29 mouse cellular contexts compared by ENCODE assay signal in genomic region chr8:125212619-125213167, GRCm38 (mm10).
DNase-seq lines count a peak whose midpoint lies in the region; ATAC-seq and TF ChIP-seq lines count a peak whose summit lies in the region.
"Had no signal": no experiment of that assay in that cellular context is flagged by ENCODE, and none has a peak within 500 bp of the region (broad histone marks: within the 10 kb centered on the region; RNA-seq: fewer than 3 reads in every experiment).

No protein-coding gene starts in this region.

- no peak overlapping the region for H3K4me3 ChIP-seq in forebrain, embryonic 10.5 days
- H3K4me3 ChIP-seq in forebrain, postnatal 0 days (ENCODE audit: low read depth, low read length) = no peak overlapping the region
- no peak overlapping the region for H3K4me3 ChIP-seq in heart, embryonic 11.5 days (ENCODE audit: low read depth, low read length)
- H3K4me3 ChIP-seq: embryonic facial prominence, embryonic 10.5 days; embryonic facial prominence, embryonic 13.5 days; erythroblast, embryonic 14.5 days; forebrain, embryonic 13.5 days; heart, embryonic 13.5 days had no signal

- no peaks in the 10 kb centered on the region for H3K9me3 ChIP-seq in forebrain, embryonic 10.5 days
- H3K9me3 ChIP-seq in forebrain, postnatal 0 days (ENCODE audit: low read length) = no peaks in the 10 kb centered on the region
- H3K9me3 ChIP-seq in heart, embryonic 11.5 days (replicated peaks; ENCODE audit: control insufficient read depth, low read length) = no peaks in the 10 kb centered on the region
- H3K9me3 ChIP-seq: embryonic facial prominence, embryonic 10.5 days; forebrain, embryonic 13.5 days; heart, embryonic 13.5 days had no signal

- H3K9ac ChIP-seq in forebrain, postnatal 0 days = no peak overlapping the region
- H3K9ac ChIP-seq in heart, embryonic 11.5 days (ENCODE audit: low read depth, low read length) = no peak overlapping the region
- H3K9ac ChIP-seq: embryonic facial prominence, embryonic 13.5 days; forebrain, embryonic 13.5 days; heart, embryonic 13.5 days; hindbrain, embryonic 14.5 days had no signal

- H3K4me1 ChIP-seq in forebrain, embryonic 10.5 days = peaks cover 29% of the 10 kb centered on the region
- H3K4me1 ChIP-seq in forebrain, postnatal 0 days (ENCODE audit: insufficient read depth) = peaks cover 6% of the 10 kb centered on the region
- peaks cover 5% of the 10 kb centered on the region; the same call in 1 of the 2 replicates for H3K4me1 ChIP-seq in heart, embryonic 11.5 days (ENCODE audit: control insufficient read depth, insufficient read depth, low read length)

- no peak for TF ChIP-seq CTCF in forebrain, postnatal 0 days (IDR thresholded peaks at IDR 0.05; ENCODE audit: low read depth)

- WGBS in forebrain, embryonic 10.5 days = 55% methylated on average over 13 of the region's 13 CpGs
- 38% methylated on average over 13 of the region's 13 CpGs for WGBS in forebrain, postnatal 0 days
- WGBS in heart, embryonic 11.5 days (ENCODE audit: insufficient replicate concordance) = 70% methylated on average over 13 of the region's 13 CpGs

- H3K27ac ChIP-seq in forebrain, embryonic 10.5 days = peak overlapping the region; percentile 35; the same call in 1 of the 2 replicates
- no peak overlapping the region for H3K27ac ChIP-seq in forebrain, postnatal 0 days (ENCODE audit: low read depth, low read length)
- H3K27ac ChIP-seq in heart, embryonic 11.5 days (ENCODE audit: low read depth, low read length) = no peak overlapping the region
- H3K27ac ChIP-seq: embryonic facial prominence, embryonic 10.5 days; embryonic facial prominence, embryonic 13.5 days; forebrain, embryonic 13.5 days; heart, embryonic 13.5 days; hindbrain, embryonic 14.5 days; hindbrain, postnatal 0 days had no signal

- DNase-seq in forebrain, embryonic 10.5 days (ENCODE audit: extremely low spot score, low spot score) = no peak
- no peak for DNase-seq in forebrain, postnatal 0 days
- peak; percentile 95 for DNase-seq in heart, adult 11 months
- DNase-seq in heart, postnatal 4 days = peak; percentile 40
- DNase-seq in heart, postnatal 25 days (ENCODE audit: low spot score) = no peak
- DNase-seq in gastrocnemius, postnatal 14 days = peak; percentile 53
- no peak for DNase-seq in ovary, postnatal 10 days (ENCODE audit: low spot score)
- DNase-seq: adrenal gland, postnatal 10 days; adrenal gland, postnatal 36 days; B cell, adult 2 months; cerebellum, adult 18-20 months; cerebellum, adult 9-10 months; cerebellum, postnatal 36 days; embryo, embryonic 11 days; kidney, adult 18-20 months; kidney, adult 9 months had no signal

- no peaks in the 10 kb centered on the region for H3K36me3 ChIP-seq in forebrain, embryonic 10.5 days (replicated peaks)
- H3K36me3 ChIP-seq in forebrain, postnatal 0 days (ENCODE audit: insufficient read depth) = no peaks in the 10 kb centered on the region
- no peaks in the 10 kb centered on the region for H3K36me3 ChIP-seq in heart, embryonic 11.5 days (ENCODE audit: control insufficient read depth, insufficient read depth, low read length)
- H3K36me3 ChIP-seq: embryonic facial prominence, embryonic 10.5 days; embryonic facial prominence, embryonic 13.5 days; G1E; heart, embryonic 13.5 days had no signal

- H3K27me3 ChIP-seq in forebrain, embryonic 10.5 days (ENCODE audit: poor library complexity, severe bottlenecking) = peaks cover 27% of the 10 kb centered on the region
- H3K27me3 ChIP-seq in forebrain, postnatal 0 days (ENCODE audit: insufficient read depth, low read length) = no peaks in the 10 kb centered on the region
- H3K27me3 ChIP-seq in heart, embryonic 11.5 days (ENCODE audit: control insufficient read depth, insufficient read depth, low read length) = no peaks in the 10 kb centered on the region
- H3K27me3 ChIP-seq: heart, embryonic 13.5 days had no signal

- intact Hi-C loops in heart, postnatal 25 days (cut with DNase I) = no loop called here
- intact Hi-C loops in gastrocnemius, postnatal 14 days (cut with DNase I; ENCODE audit: low total_unique reads) = no loop called here

- H3K4me2 ChIP-seq in forebrain, postnatal 0 days (ENCODE audit: low read depth) = no peak overlapping the region
- no peak overlapping the region for H3K4me2 ChIP-seq in heart, embryonic 11.5 days
- H3K4me2 ChIP-seq: embryonic facial prominence, embryonic 13.5 days; forebrain, embryonic 13.5 days; heart, embryonic 13.5 days; hindbrain, embryonic 14.5 days had no signal

- ATAC-seq in forebrain, postnatal 0 days = no peak
- ATAC-seq in heart, embryonic 11.5 days (replicated peaks; ENCODE audit: insufficient number of reproducible peaks, low FRiP score, low TSS enrichment) = no peak
- ATAC-seq: forebrain, embryonic 13.5 days; forebrain, embryonic 16.5 days; hindbrain, postnatal 0 days; inflammation-experienced regulatory T-cells, adult 6 months; intestine, embryonic 16.5 days; Patski had no signal

Comparison
In these comparisons a context has a peak if more than half of its experiments do, and no peak if none do; other contexts are left out.
1. DNase-seq: peak in heart, adult 11 months (single experiment), heart, postnatal 4 days (single experiment) and gastrocnemius, postnatal 14 days (single experiment); none in forebrain, embryonic 10.5 days (single experiment), forebrain, postnatal 0 days (single experiment), heart, postnatal 25 days (single experiment) and ovary, postnatal 10 days (single experiment).